Mouse (Mus musculus) cerebellum, postnatal 10 days (tissue): ENCODE results near the gene Adam29.
A peak's percentile ranks its signal among the peaks of the same experiment; 100 is the strongest.

Source experiments
- DNase-seq, 2 experiments: peaks; one replicate each; pipeline ENCODE4 v3.0.0; 2021; ENCODE audit warnings: mixed read lengths in 2 of 2

The Adam29 gene

DNA sequence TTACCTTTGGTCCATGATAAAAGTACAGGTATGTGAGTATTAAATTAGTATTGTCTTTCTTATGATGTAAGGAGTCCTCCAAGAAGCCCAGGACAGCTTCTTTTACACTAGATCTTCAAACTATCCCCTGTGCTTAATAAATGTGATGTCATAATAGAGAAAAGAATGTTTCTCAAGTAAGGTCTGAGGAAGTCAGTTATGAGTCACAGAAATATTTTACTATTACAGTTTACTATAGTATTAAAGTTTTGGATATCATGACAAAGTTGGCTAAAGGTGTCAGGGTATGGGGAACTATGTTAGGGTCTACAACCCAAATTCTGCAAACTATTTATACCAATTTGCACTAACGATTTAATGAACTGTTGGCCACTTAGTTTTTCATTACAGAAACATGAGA is at the start of gene Adam29:
Adam29 (minus strand) TSS at position 101 of the 400 bp plus-strand sequence.
- no peak for DNase-seq

DNA sequence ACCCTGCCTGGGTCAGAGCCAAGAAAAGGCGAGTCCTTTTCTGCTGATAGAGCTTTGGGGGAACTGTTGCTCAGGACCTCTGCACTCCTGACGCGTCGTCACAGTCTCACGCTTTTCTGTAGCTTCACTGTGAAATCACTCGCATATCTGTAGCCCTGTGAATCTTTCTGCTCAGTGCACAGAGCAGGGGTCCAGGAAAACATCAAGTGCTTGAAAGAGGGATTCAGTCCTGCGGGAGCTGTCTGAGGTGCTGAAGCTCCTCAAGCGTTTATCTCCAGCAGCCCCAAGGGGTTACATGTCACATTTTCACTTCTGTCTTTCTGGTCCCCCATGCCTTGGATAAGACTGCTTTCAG is 33.8 kb upstream of the Adam29 start:
- DNase-seq, result no peak

DNA sequence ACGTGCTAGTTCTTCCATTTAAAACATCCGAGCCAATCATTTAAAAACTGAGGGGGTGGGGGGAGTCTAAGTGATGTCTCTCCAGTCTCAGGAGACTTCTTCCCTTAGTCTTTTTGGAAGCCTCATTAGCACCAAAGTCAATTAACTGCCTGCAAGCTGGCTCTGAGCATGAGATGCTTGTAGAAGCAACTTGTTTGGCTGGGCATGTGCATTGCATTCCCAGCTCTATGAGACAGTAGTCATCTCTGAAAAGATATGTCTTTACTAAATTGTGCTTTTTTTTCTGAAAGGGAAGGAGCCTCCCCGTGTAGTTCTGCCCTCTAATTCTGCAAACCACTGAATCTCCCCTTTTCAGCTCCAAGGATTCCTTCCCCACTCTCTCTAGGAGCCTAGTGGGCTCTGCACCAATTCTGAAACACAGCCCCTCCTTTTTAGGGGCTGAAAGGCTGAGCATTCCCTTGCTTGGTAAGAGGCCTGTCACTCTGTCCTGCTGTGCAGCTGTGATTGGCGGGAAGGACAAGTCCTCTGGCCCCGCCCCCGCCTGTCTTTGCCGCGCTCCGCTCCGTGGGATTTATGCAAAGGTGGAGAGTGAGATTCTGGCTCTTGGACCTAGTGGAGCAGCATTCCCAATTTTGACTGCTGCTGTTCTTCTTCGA is 33.2 kb upstream of the Adam29 start, which contains the start of gene Glra3:
Glra3 (plus strand) TSS at position 591 of the 656 bp plus-strand sequence.
- DNase-seq, result peak; percentile 75 to 84
